Mouse (Mus musculus) liver, embryonic 14.5 days (tissue): Measurements from ENCODE around the gene Lrrc4.

ENCODE experiments used
- CTCF ChIP-seq: IDR thresholded peaks from 2 replicates; pipeline ENCODE4 v1.5.1; 2016; ENCODE audit warnings: antibody characterized with exemption, low read depth, control low read depth
- EP300 ChIP-seq: IDR thresholded peaks from 2 replicates; pipeline ENCODE4 v1.6.1; 2016; ENCODE audit warnings: antibody characterized with exemption, low read depth

DNA sequence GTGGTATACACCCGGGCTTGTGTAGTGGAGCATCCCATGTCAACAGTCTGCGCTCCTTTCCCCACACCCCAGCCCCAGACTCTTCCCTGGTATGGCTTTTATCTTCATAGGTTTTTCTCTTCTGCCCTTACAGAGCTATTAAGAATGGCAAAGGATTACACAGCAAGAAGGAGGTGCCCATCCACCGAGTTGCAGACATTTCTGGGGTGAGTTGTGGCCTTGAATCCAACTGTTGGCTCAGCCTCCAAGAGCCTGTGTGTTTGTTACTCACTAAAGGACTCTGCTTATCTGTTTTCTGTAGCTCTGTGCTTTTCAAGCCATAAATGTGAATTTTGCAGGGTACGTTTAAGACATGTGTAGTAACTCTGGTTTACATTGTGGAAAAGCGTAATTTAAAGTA, 106.8 kb downstream of the Lrrc4 start:
- no peak for TF ChIP-seq EP300
- TF ChIP-seq CTCF, result no peak
